Mouse (Mus musculus) adrenal gland, adult (tissue): ENCODE data around the gene Chn1.

Experiments used
- DNase-seq, 2 experiments: peaks; one replicate each; pipeline ENCODE4 v3.0.0; 2022 to 2023; ENCODE audit warnings: low spot score in 1 of 2; ENCODE audit not compliant: inconsistent age in 2 of 2

Gene Chn1

GRCm38 (mm10) chr2:73566162-73566561 is 209.0 kb downstream of the Chn1 start:
- DNase-seq = peak in 1 of 2 experiments; percentile 49

GRCm38 (mm10) chr2:73563690-73564089 is 211.5 kb downstream of the Chn1 start:
- DNase-seq = no peak

- no peak for DNase-seq
These were observed 212.5 kb downstream of the Chn1 start for GRCm38 (mm10) chr2:73562656-73563055.

DNA sequence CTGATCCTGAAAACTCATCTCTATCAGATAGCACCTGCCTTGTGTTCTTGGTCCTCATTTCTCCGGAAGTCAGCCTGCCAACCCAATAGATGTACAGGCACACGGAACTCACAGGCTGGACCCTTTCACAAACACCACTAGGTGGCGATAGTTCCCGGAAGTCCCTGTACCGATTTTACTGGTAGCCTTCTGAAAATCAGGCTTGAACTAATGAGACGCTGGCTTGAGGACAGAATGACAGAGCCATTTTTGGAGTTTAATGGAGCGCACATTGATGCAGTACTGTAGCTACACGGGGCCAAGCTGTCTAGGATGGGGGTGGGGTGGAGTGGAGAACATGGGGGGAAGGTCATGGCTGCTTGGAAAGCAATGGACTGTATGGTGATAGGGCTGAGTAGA is 213.5 kb downstream of the Chn1 start:
- peak in 1 of 2 experiments; percentile 62 for DNase-seq

DNA sequence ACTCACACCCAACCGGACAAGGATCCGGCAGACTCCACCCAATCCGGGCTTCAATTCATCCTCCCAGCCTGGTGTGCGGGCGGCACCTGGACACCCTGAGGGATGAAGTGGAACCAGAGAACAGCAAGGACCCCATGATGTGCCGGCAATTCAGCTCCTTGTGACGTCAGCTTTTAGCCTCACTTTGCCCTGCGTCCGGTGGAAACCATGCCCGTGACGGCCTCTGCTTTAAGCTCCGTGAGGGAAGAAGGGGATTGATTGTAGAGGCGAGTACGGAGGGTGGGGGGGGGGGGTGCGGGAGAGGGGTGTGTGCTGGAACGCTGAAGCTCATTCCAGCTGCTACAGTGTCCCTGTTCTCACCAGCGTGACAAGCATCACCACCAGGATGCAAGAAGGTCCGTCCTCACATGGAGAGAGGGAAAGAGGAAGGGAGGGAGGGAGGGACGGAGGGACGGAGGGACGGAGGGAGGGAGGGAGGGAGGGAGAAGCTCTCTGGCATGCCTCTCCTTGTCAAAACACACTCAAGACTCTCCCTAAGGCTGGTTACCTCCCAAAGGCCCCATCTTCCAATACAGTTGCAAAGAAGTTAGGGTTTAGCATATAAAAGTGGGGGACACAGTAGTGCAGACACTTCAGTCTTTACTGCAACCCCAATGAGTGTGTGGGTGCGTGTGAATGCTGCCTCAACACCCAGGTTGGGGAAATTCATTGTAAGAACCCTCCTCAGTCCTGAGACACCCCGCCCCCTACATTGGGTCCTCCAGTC is 214.1 kb downstream of the Chn1 start:
- no peak for DNase-seq
